Mouse (Mus musculus): ENCODE results near the gene Tnk1. TPM values are rescaled to one million over a fixed set of nuclear protein-coding genes. Genes with fewer than 3 reads are reported as not detected.

Tnk1 gene
- total and polyA plus RNA-seq, 3 experiments, result 0.82 to 9.0 (median 0.95) TPM

- TF ChIP-seq GATA1 (IDR thresholded peaks at IDR 0.05; ENCODE audit: borderline replicate concordance, low read length) (no peak), POLR2AphosphoS5 (IDR thresholded peaks at IDR 0.05; ENCODE audit: insufficient replicate concordance, low read depth, low read length) (no peak), CTCF (IDR thresholded peaks at IDR 0.05; ENCODE audit: low read depth, low read length) (no peak), TAL1 (conservative IDR thresholded peaks at IDR 0.05; ENCODE audit: low read depth, low read length) (no peak), GATA2 (IDR thresholded peaks at IDR 0.05; ENCODE audit: borderline replicate concordance, low read depth, low read length) (no peak)
These were observed 55.9 kb downstream of the Tnk1 start for GRCm38 (mm10) chr11:69802648-69803105.

GRCm38 (mm10) chr11:69801379-69801977 is 57.1 kb downstream of the Tnk1 start, which contains the start of gene Fgf11:
TSS of gene Fgf11 (minus strand) at chr11:69801857.
- no peak for ATAC-seq (ENCODE audit: extremely low read depth, insufficient number of reproducible peaks, low FRiP score, poor library complexity, severe bottlenecking)

More at GRCm38 (mm10) chr11:69802648-69803105, 55.9 kb downstream of the Tnk1 start:
- peaks cover 8% of the 10 kb centered on the region for H3K36me3 ChIP-seq (replicated peaks)
- peaks cover 83% of the 10 kb centered on the region for H3K27me3 ChIP-seq (ENCODE audit: insufficient read depth, low read length)
- ATAC-seq (ENCODE audit: extremely low read depth, insufficient number of reproducible peaks, low FRiP score, poor library complexity, severe bottlenecking) (0 out of 2 replicates have a peak, but pooled peaks have one; percentile 49), DNase-seq (ENCODE audit: low spot score) (peak; percentile 78)
- H3K4me1 ChIP-seq (ENCODE audit: insufficient read depth, low read depth, low read length), result peaks cover 55% of the 10 kb centered on the region
- H3K9me3 ChIP-seq (replicated peaks), result no peaks in the 10 kb centered on the region
- H3K4me3 ChIP-seq (ENCODE audit: low read depth, low read length), result peak overlapping the region; percentile 70

More at GRCm38 (mm10) chr11:69801379-69801977, 57.1 kb downstream of the Tnk1 start, which contains the start of gene Fgf11:
- peaks cover 55% of the 10 kb centered on the region for H3K4me1 ChIP-seq (ENCODE audit: insufficient read depth, low read depth, low read length)
- no peaks in the 10 kb centered on the region for H3K9me3 ChIP-seq (replicated peaks)
- peak within 1 kb of the TSS; percentile 70 for H3K4me3 ChIP-seq (ENCODE audit: low read depth, low read length)
- peaks cover 87% of the 10 kb centered on the region for H3K27me3 ChIP-seq (ENCODE audit: insufficient read depth, low read length)
- H3K36me3 ChIP-seq (replicated peaks), result peaks cover 11% of the 10 kb centered on the region
- TF ChIP-seq GATA2 (IDR thresholded peaks at IDR 0.05; ENCODE audit: borderline replicate concordance, low read depth, low read length), result no peak
- no peak for TF ChIP-seq POLR2AphosphoS5 (IDR thresholded peaks at IDR 0.05; ENCODE audit: insufficient replicate concordance, low read depth, low read length)
- no peak for TF ChIP-seq GATA1 (IDR thresholded peaks at IDR 0.05; ENCODE audit: borderline replicate concordance, low read length)
- TF ChIP-seq CTCF (IDR thresholded peaks at IDR 0.05; ENCODE audit: low read depth, low read length), result no peak
- no peak for TF ChIP-seq TAL1 (conservative IDR thresholded peaks at IDR 0.05; ENCODE audit: low read depth, low read length)
- no peak for DNase-seq (ENCODE audit: low spot score)

Other genes starting within 250 kb of the Tnk1 start
Only the 20 nearest of the 42 such genes appear.
- gene Slc35g3, start 96.8 kb downstream of the Tnk1 start, total RNA-seq (2014; fragmentation: Nextera tagmentation), result 1.1 TPM in 1 of 2 replicates, not detected in the other
- 0.27 TPM in 1 of 2 replicates, not detected in the other for gene Slc35g3, start 96.8 kb downstream of the Tnk1 start, total RNA-seq (2017)
- 0.18 TPM in 2 replicates for gene Slc35g3, start 96.8 kb downstream of the Tnk1 start, polyA plus RNA-seq (2012)
- 18.4 and 19.0 TPM in 2 replicates for gene Zbtb4, start 92.8 kb downstream of the Tnk1 start, total RNA-seq (2014; fragmentation: Nextera tagmentation)
- 5.6 and 8.6 TPM in 2 replicates for gene Zbtb4, start 92.8 kb downstream of the Tnk1 start, total RNA-seq (2017)
- 13.0 and 13.4 TPM in 2 replicates for gene Zbtb4, start 92.8 kb downstream of the Tnk1 start, polyA plus RNA-seq (2012)
- gene Chrnb1, start 62.8 kb downstream of the Tnk1 start, total RNA-seq (2014; fragmentation: Nextera tagmentation), result 2.3 and 2.8 TPM in 2 replicates
- gene Chrnb1, start 62.8 kb downstream of the Tnk1 start, total RNA-seq (2017), result 1.1 and 1.2 TPM in 2 replicates
- 0.39 and 0.50 TPM in 2 replicates for gene Chrnb1, start 62.8 kb downstream of the Tnk1 start, polyA plus RNA-seq (2012)
- gene Fgf11, start 56.9 kb downstream of the Tnk1 start, total RNA-seq (2014; fragmentation: Nextera tagmentation), result 24.9 and 28.9 TPM in 2 replicates
- 3.6 and 4.2 TPM in 2 replicates for gene Fgf11, start 56.9 kb downstream of the Tnk1 start, total RNA-seq (2017)
- 7.7 and 8.6 TPM in 2 replicates for gene Fgf11, start 56.9 kb downstream of the Tnk1 start, polyA plus RNA-seq (2012)
- gene Tmem102, start 53.1 kb downstream of the Tnk1 start, total RNA-seq (2014; fragmentation: Nextera tagmentation), result not detected in 2 replicates
- gene Tmem102, start 53.1 kb downstream of the Tnk1 start, total RNA-seq (2017), result not detected in 2 replicates
- not detected in 2 replicates for gene Tmem102, start 53.1 kb downstream of the Tnk1 start, polyA plus RNA-seq (2012)
- not detected in 2 replicates for gene Gm39566, start 43.4 kb downstream of the Tnk1 start, total RNA-seq (2014; fragmentation: Nextera tagmentation)
- 0.05 and 0.06 TPM in 2 replicates for gene Gm39566, start 43.4 kb downstream of the Tnk1 start, total RNA-seq (2017)
- not detected in 2 replicates for gene Gm39566, start 43.4 kb downstream of the Tnk1 start, polyA plus RNA-seq (2012)
- not detected in 2 replicates for gene Spem2, start 40.3 kb downstream of the Tnk1 start, total RNA-seq (2014; fragmentation: Nextera tagmentation)
- gene Spem2, start 40.3 kb downstream of the Tnk1 start, total RNA-seq (2017), result not detected in 2 replicates
- gene Spem2, start 40.3 kb downstream of the Tnk1 start, polyA plus RNA-seq (2012), result not detected in 2 replicates
- not detected in 2 replicates for gene Spem1, start 36.5 kb downstream of the Tnk1 start, total RNA-seq (2014; fragmentation: Nextera tagmentation)
- gene Spem1, start 36.5 kb downstream of the Tnk1 start, total RNA-seq (2017), result 0.11 TPM in 1 of 2 replicates, not detected in the other
- gene Spem1, start 36.5 kb downstream of the Tnk1 start, polyA plus RNA-seq (2012), result not detected in 2 replicates
- gene Nlgn2, start 20.9 kb downstream of the Tnk1 start, total RNA-seq (2014; fragmentation: Nextera tagmentation), result 3.0 and 6.8 TPM in 2 replicates
- 0.93 and 1.5 TPM in 2 replicates for gene Nlgn2, start 20.9 kb downstream of the Tnk1 start, total RNA-seq (2017)
- 3.1 and 3.5 TPM in 2 replicates for gene Nlgn2, start 20.9 kb downstream of the Tnk1 start, polyA plus RNA-seq (2012)
- gene Tmem256, start 20.2 kb downstream of the Tnk1 start, total RNA-seq (2014; fragmentation: Nextera tagmentation), result 116 and 202 TPM in 2 replicates
- 409 and 434 TPM in 2 replicates for gene Tmem256, start 20.2 kb downstream of the Tnk1 start, total RNA-seq (2017)
- 513 and 777 TPM in 2 replicates for gene Tmem256, start 20.2 kb downstream of the Tnk1 start, polyA plus RNA-seq (2012)
- gene Plscr3, start 12.4 kb downstream of the Tnk1 start, total RNA-seq (2014; fragmentation: Nextera tagmentation), result 26.2 and 32.3 TPM in 2 replicates
- 9.3 and 12.1 TPM in 2 replicates for gene Plscr3, start 12.4 kb downstream of the Tnk1 start, total RNA-seq (2017)
- 54.2 and 61.1 TPM in 2 replicates for gene Plscr3, start 12.4 kb downstream of the Tnk1 start, polyA plus RNA-seq (2012)
- not detected in 2 replicates for gene Tmem95, start 19.3 kb upstream of the Tnk1 start, total RNA-seq (2014; fragmentation: Nextera tagmentation)
- not detected in 2 replicates for gene Tmem95, start 19.3 kb upstream of the Tnk1 start, total RNA-seq (2017)
- not detected in 2 replicates for gene Tmem95, start 19.3 kb upstream of the Tnk1 start, polyA plus RNA-seq (2012)
- gene Kctd11, start 22.7 kb upstream of the Tnk1 start, total RNA-seq (2014; fragmentation: Nextera tagmentation), result 0.90 TPM in 1 of 2 replicates, not detected in the other
- gene Kctd11, start 22.7 kb upstream of the Tnk1 start, total RNA-seq (2017), result 0.52 and 0.55 TPM in 2 replicates
- gene Kctd11, start 22.7 kb upstream of the Tnk1 start, polyA plus RNA-seq (2012), result 0.34 and 0.39 TPM in 2 replicates
- 94.6 and 98.7 TPM in 2 replicates for gene Acap1, start 36.8 kb upstream of the Tnk1 start, total RNA-seq (2014; fragmentation: Nextera tagmentation)
- 103 and 118 TPM in 2 replicates for gene Acap1, start 36.8 kb upstream of the Tnk1 start, total RNA-seq (2017)
- gene Acap1, start 36.8 kb upstream of the Tnk1 start, polyA plus RNA-seq (2012), result 184 and 216 TPM in 2 replicates
- gene 2810408A11Rik, start 42.3 kb upstream of the Tnk1 start, total RNA-seq (2014; fragmentation: Nextera tagmentation), result 6.6 and 7.2 TPM in 2 replicates
- gene 2810408A11Rik, start 42.3 kb upstream of the Tnk1 start, total RNA-seq (2017), result 1.7 and 4.4 TPM in 2 replicates
- gene 2810408A11Rik, start 42.3 kb upstream of the Tnk1 start, polyA plus RNA-seq (2012), result 0.62 and 1.2 TPM in 2 replicates
- 25.7 and 39.6 TPM in 2 replicates for gene Neurl4, start 42.3 kb upstream of the Tnk1 start, total RNA-seq (2014; fragmentation: Nextera tagmentation)
- 27.2 and 30.2 TPM in 2 replicates for gene Neurl4, start 42.3 kb upstream of the Tnk1 start, total RNA-seq (2017)
- gene Neurl4, start 42.3 kb upstream of the Tnk1 start, polyA plus RNA-seq (2012), result 87.0 and 110 TPM in 2 replicates
- 305 and 344 TPM in 2 replicates for gene Gps2, start 55.2 kb upstream of the Tnk1 start, total RNA-seq (2014; fragmentation: Nextera tagmentation)
- 44.9 and 45.8 TPM in 2 replicates for gene Gps2, start 55.2 kb upstream of the Tnk1 start, total RNA-seq (2017)
- gene Gps2, start 55.2 kb upstream of the Tnk1 start, polyA plus RNA-seq (2012), result 203 and 216 TPM in 2 replicates
- 1,285 and 1,536 TPM in 2 replicates for gene Eif5a, start 63.2 kb upstream of the Tnk1 start, total RNA-seq (2014; fragmentation: Nextera tagmentation)
- 763 and 764 TPM in 2 replicates for gene Eif5a, start 63.2 kb upstream of the Tnk1 start, total RNA-seq (2017)
- gene Eif5a, start 63.2 kb upstream of the Tnk1 start, polyA plus RNA-seq (2012), result 2,879 and 2,909 TPM in 2 replicates
- gene Ybx2, start 77.1 kb upstream of the Tnk1 start, total RNA-seq (2014; fragmentation: Nextera tagmentation), result 1.4 and 1.6 TPM in 2 replicates
- 0.23 TPM in 1 of 2 replicates, not detected in the other for gene Ybx2, start 77.1 kb upstream of the Tnk1 start, total RNA-seq (2017)
- 0.04 TPM in 1 of 2 replicates, not detected in the other for gene Ybx2, start 77.1 kb upstream of the Tnk1 start, polyA plus RNA-seq (2012)
- 0.39 and 10.6 TPM in 2 replicates for gene Slc2a4, start 89.5 kb upstream of the Tnk1 start, total RNA-seq (2014; fragmentation: Nextera tagmentation)
- gene Slc2a4, start 89.5 kb upstream of the Tnk1 start, total RNA-seq (2017), result 0.06 and 0.16 TPM in 2 replicates
- gene Slc2a4, start 89.5 kb upstream of the Tnk1 start, polyA plus RNA-seq (2012), result 0.16 TPM in 1 of 2 replicates, not detected in the other

All from G1E (cell line).